Mouse (Mus musculus) liver, embryonic 14.5 days (tissue): Measurements from ENCODE around the gene Gpx1. TPM values are rescaled to one million over a fixed set of nuclear protein-coding genes. Genes with fewer than 3 reads are reported as not detected.

Experiments used
- ATAC-seq: fragments of 200-750 bp; cut with Nextera tagmentation; 2 replicates; pipeline ENCODE4 v1.8.0; 2017; ENCODE audit warnings: moderate number of reproducible peaks, mild to moderate bottlenecking, moderate library complexity; ENCODE audit not compliant: insufficient read depth
- DNase-seq, 3 experiments: peaks; one replicate each; pipeline ENCODE4 v3.0.0-alpha.2; 2012 to 2013; ENCODE audit warnings: low read depth in 3 of 3, low spot score in 3 of 3
- H3K27ac ChIP-seq: fragments of 300-500 bp; sonication (generic); 2 replicates; pipeline ENCODE4 v1.5.1; 2014; ENCODE audit warnings: moderate library complexity, mild to moderate bottlenecking, control low read depth, inconsistent platforms
- H3K27me3 ChIP-seq: fragments of 300-500 bp; sonication (generic); 2 replicates; pipeline ENCODE4 v1.6.1; 2014; ENCODE audit warnings: mild to moderate bottlenecking, low read length, moderate library complexity; ENCODE audit not compliant: control insufficient read depth, insufficient read depth
- H3K36me3 ChIP-seq: fragments of 300-500 bp; sonication (generic); replicated peaks from 2 replicates; pipeline ENCODE4 v1.6.1; 2014; ENCODE audit warnings: low read depth; ENCODE audit not compliant: control insufficient read depth, insufficient read depth
- H3K4me1 ChIP-seq, 2 experiments: fragments of 200-500 bp in 1 of 2; fragments of 300-500 bp in 1 of 2; sonication (generic) in 1 of 2; replicated peaks; 2 replicates each; pipeline ENCODE4 v1.6.1; 2012 to 2014; ENCODE audit warnings: antibody characterized with exemption in 1 of 2, inconsistent platforms in 1 of 2, low read length in 1 of 2; ENCODE audit not compliant: control insufficient read depth in 2 of 2, insufficient read depth in 2 of 2
- H3K4me2 ChIP-seq: fragments of 300-500 bp; sonication (generic); 2 replicates; pipeline ENCODE4 v1.6.1; 2014; ENCODE audit warnings: low read depth, mild to moderate bottlenecking, control low read depth, moderate library complexity
- H3K4me3 ChIP-seq, 2 experiments: fragments of 200-500 bp in 1 of 2; fragments of 300-500 bp in 1 of 2; sonication (generic) in 1 of 2; 2 replicates each; pipeline ENCODE4 v1.5.1; 2012 to 2014; ENCODE audit warnings: low read depth in 2 of 2, low read length in 2 of 2, mild to moderate bottlenecking in 2 of 2, control low read depth in 1 of 2, inconsistent platforms in 1 of 2, moderate library complexity in 1 of 2; ENCODE audit not compliant: insufficient read depth in 1 of 2
- H3K9ac ChIP-seq: fragments of 300-500 bp; sonication (generic); replicated peaks from 2 replicates; pipeline ENCODE4 v1.6.1; 2014; ENCODE audit warnings: mild to moderate bottlenecking, control low read depth, moderate library complexity
- H3K9me3 ChIP-seq: fragments of 300-500 bp; sonication (generic); 2 replicates; pipeline ENCODE4 v1.6.1; 2016; ENCODE audit warnings: low read length, mixed read lengths; ENCODE audit not compliant: control insufficient read depth
- CTCF ChIP-seq: IDR thresholded peaks from 2 replicates; pipeline ENCODE4 v1.5.1; 2016; ENCODE audit warnings: antibody characterized with exemption, low read depth, control low read depth
- EP300 ChIP-seq: IDR thresholded peaks from 2 replicates; pipeline ENCODE4 v1.6.1; 2016; ENCODE audit warnings: antibody characterized with exemption, low read depth
- WGBS: fragments of 180-500 bp; shearing (Covaris S2); extraction: QIAGEN DNeasy Blood & Tissue Kit; methylation state at CpG from one replicate; pipeline ENCODE4 v1.1.7; 2014; ENCODE audit not compliant: insufficient replicate concordance; 5-methylcytosine and 5-hydroxymethylcytosine counted together
- polyA plus RNA-seq, 2 experiments: library from polyadenylated mRNA; depleted of rRNA in 1 of 2; stranded (reverse) in 1 of 2; unstranded in 1 of 2; fragments of >200 nt; fragmentation: Nextera tagmentation in 1 of 2; extraction: Ambion mirVana in 1 of 2; gene quantifications; 2 replicates each; pipeline versions ENCODE4 v1.2.1 to v1.2.3; 2012 to 2014

The Gpx1 gene
- polyA plus RNA-seq, 2 experiments: 3,741 to 6,910 TPM

DNA sequence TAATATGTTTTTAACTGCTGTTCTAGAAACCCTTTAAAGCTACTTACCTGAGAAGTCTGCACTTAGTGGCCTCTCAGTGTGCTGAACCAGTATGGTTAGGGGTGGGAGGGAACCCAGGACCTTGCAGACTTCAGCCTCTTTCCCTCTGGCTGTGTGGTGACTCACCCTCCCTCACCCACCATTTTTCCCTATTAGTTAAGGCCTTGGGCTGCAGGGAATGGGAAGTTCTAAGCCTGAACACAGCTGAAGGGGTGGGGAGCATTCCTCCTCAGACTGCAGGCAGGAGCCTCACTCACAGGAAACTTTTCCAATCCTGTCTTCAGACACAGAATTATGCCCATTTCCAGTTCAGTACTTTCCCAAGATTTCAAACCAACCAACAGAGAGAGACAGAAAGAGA lies 3.1 kb downstream of the Gpx1 start:
- peak overlapping the region; percentile 100 for H3K9ac ChIP-seq
- peak overlapping the region; percentile 6 to 84; a peak in 3 of 4 replicates for H3K4me3 ChIP-seq
- no peak for ATAC-seq

DNA sequence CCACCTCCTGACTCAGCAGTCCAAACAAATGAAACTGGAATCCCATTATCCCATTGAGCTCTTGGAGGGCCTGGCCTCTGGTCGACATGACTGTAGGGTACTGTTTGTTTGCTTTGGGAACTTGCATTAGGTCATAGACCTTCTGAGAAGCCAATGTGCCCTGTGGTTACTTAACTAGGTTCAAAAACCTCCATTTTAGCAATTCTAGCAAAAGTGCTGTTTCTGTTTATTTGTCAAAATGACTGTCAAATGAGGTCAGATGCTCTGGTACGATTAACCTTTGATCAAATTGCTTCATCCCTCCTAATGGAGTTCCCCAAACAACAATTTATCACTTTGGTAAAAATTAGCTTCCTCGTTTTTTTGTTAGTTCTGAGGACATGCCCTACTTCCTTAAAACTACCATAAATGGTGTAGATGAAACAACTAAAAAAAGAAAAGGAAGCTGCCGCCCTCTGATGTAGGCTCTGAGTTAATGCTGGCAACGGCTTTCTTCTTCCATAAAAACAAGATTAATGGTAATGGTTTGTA lies 3.7 kb downstream of the Gpx1 start:
- peak overlapping the region; percentile 100 for H3K9ac ChIP-seq
- no peak for ATAC-seq
- H3K36me3 ChIP-seq: peaks cover 32% of the 10 kb centered on the region
- peak in 1 of 3 experiments; percentile 48 for DNase-seq
- peak overlapping the region in 1 of 2 experiments; percentile 84; a peak in 2 of 4 replicates for H3K4me3 ChIP-seq
- peaks cover 56 to 71% of the 10 kb centered on the region in 2 experiments for H3K4me1 ChIP-seq
- WGBS: 10% methylated on average over 5 of the region's 5 CpGs
- no peaks in the 10 kb centered on the region for H3K27me3 ChIP-seq
- TF ChIP-seq EP300: 0 out of 2 replicates have a peak, but pooled peaks have one; percentile 21
- no peak for TF ChIP-seq CTCF
- no peaks in the 10 kb centered on the region for H3K9me3 ChIP-seq
- peak overlapping the region; percentile 95 for H3K4me2 ChIP-seq
- peak overlapping the region; percentile 99 for H3K27ac ChIP-seq

More for the DNA sequence above, 3.1 kb downstream of the Gpx1 start:
- H3K4me2 ChIP-seq: peak overlapping the region; percentile 95
- TF ChIP-seq EP300: no peak
- TF ChIP-seq CTCF: no peak
- H3K27ac ChIP-seq: peak overlapping the region; percentile 99
- DNase-seq: no peak
- no peaks in the 10 kb centered on the region for H3K9me3 ChIP-seq
- peaks cover 32% of the 10 kb centered on the region for H3K36me3 ChIP-seq
- H3K27me3 ChIP-seq: no peaks in the 10 kb centered on the region
- H3K4me1 ChIP-seq: peaks cover 56 to 67% of the 10 kb centered on the region in 2 experiments

DNA sequence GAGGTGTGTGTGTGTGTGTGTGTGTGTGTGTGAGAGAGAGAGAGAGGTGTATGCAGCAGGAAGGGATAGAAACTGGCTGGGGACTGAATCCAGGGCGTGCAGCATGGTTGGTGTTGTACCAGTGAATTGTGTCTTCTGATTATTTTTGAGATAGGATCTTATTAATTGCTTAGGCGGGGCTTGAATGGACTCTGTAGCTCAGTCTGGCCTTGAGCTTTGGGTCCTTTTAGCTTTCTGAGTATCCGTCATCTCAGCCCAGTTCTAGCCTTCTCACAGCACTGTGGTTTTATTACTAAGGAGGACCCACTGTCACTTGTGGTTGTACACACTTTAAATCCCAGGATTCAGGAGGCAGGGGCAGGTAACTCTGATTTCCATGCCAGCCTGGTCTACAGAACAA lies 4.6 kb downstream of the Gpx1 start:
- peak overlapping the region; percentile 100 for H3K9ac ChIP-seq
- 31% methylated on average over 3 of the region's 3 CpGs for WGBS
- H3K4me3 ChIP-seq: no peak overlapping the region

DNA sequence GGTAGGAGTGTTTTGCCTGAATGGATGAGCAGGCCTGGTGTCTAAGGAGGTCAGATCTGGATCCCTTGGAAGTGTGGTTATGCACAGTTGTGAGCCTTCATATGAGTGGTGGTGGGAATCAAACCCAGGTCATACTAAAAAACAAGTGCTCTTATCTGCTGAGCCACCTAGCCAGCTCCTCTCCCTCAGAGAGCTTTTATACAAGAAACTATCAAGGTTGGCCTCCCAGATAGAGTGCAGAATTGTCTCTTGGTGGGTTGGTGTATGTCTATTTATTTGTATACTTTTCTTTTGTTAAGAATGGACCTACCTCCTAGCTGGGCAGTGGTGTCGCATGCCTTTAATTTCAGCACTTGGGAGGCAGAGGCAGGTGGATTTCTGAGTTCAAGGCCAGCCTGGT lies 5.1 kb downstream of the Gpx1 start:
- Histone ChIP-seq H3K9me3 (no peaks in the 10 kb centered on the region), H3K4me1 (peaks cover 44 to 62% of the 10 kb centered on the region in 2 experiments), H3K36me3 (peaks cover 23% of the 10 kb centered on the region), H3K4me3 (no peak overlapping the region), H3K27ac (peak overlapping the region; percentile 99), H3K9ac (peak overlapping the region; percentile 4), H3K27me3 (no peaks in the 10 kb centered on the region), H3K4me2 (peak overlapping the region; percentile 95)
- TF ChIP-seq EP300 (peak; percentile 59), CTCF (no peak)
- ATAC-seq (no peak), DNase-seq (peak in 2 of 3 experiments; percentile 61 to 68)
- 37% methylated on average over 1 of the region's 1 CpGs for WGBS

More for the DNA sequence above, 4.6 kb downstream of the Gpx1 start:
- TF ChIP-seq CTCF (no peak), EP300 (no peak)
- no peak for ATAC-seq
- H3K4me2 ChIP-seq: peak overlapping the region; percentile 95
- H3K27me3 ChIP-seq: no peaks in the 10 kb centered on the region
- peak in 1 of 3 experiments; percentile 41 for DNase-seq
- peaks cover 47 to 63% of the 10 kb centered on the region in 2 experiments for H3K4me1 ChIP-seq
- H3K36me3 ChIP-seq: peaks cover 24% of the 10 kb centered on the region
- peak overlapping the region; percentile 99 for H3K27ac ChIP-seq
- no peaks in the 10 kb centered on the region for H3K9me3 ChIP-seq

DNA sequence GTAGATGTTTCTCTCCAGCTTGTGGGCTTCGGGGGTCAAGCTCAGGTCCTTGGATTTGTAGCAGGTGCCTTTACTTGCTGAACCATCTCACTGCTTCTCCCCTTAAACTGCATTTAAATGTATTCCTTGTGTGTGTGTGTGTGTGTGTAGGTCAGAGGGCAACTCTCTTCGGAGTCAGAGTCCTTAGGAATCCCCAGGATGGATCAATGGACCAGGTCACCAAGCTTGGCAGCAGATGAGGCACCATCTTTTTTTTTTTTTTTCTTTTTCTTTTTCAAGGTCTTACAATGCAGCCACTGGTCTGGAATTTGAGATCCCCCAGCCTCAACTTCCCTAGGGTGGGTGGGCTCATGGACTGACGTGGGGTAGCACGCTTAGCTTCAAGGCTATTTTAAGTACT lies 5.8 kb downstream of the Gpx1 start:
- Histone ChIP-seq H3K4me1 (peaks cover 51 to 68% of the 10 kb centered on the region in 2 experiments), H3K9ac (peak overlapping the region; percentile 4), H3K4me2 (peak overlapping the region; percentile 95), H3K4me3 (no peak overlapping the region), H3K36me3 (peaks cover 22% of the 10 kb centered on the region), H3K9me3 (no peaks in the 10 kb centered on the region), H3K27me3 (no peaks in the 10 kb centered on the region), H3K27ac (peak overlapping the region; percentile 99)
- TF ChIP-seq EP300 (no peak), CTCF (no peak)
- WGBS: 78% methylated on average over 4 of the region's 4 CpGs
- no peak for ATAC-seq
- no peak for DNase-seq
